Mouse (Mus musculus) thymus, adult 2 months (tissue): ENCODE results near the gene Hsd17b13. TPM values are rescaled to one million over a fixed set of nuclear protein-coding genes. Genes with fewer than 3 reads are reported as not detected.

ENCODE experiments used
- DNase-seq: peaks from one replicate; pipeline ENCODE4 v3.0.0; 2021
- H3K27ac ChIP-seq: fragments of 200-500 bp; 2 replicates; pipeline ENCODE4 v1.5.1; 2012; ENCODE audit warnings: low read length, control low read depth; ENCODE audit not compliant: control insufficient read depth, insufficient read depth
- H3K27me3 ChIP-seq: fragments of 200-500 bp; 2 replicates; pipeline ENCODE4 v1.6.1; 2012; ENCODE audit warnings: mild to moderate bottlenecking, low read length, moderate library complexity, mixed read lengths; ENCODE audit not compliant: control insufficient read depth, insufficient read depth
- H3K36me3 ChIP-seq: fragments of 200-500 bp; 2 replicates; pipeline ENCODE4 v1.6.1; 2012; ENCODE audit warnings: mild to moderate bottlenecking, low read length, moderate library complexity; ENCODE audit not compliant: control insufficient read depth, insufficient read depth
- H3K4me1 ChIP-seq: fragments of 200-500 bp; replicated peaks from 2 replicates; pipeline ENCODE4 v1.6.1; 2012; ENCODE audit warnings: low read length; ENCODE audit not compliant: control insufficient read depth, insufficient read depth
- H3K4me3 ChIP-seq: fragments of 200-500 bp; 2 replicates; pipeline ENCODE4 v1.5.1; 2012; ENCODE audit warnings: mild to moderate bottlenecking, low read length, control low read depth, moderate library complexity; ENCODE audit not compliant: control insufficient read depth, insufficient read depth
- CTCF ChIP-seq: fragments of 200-500 bp; IDR thresholded peaks from 2 replicates; pipeline ENCODE4 v1.5.1; 2012; ENCODE audit warnings: mild to moderate bottlenecking, control low read depth, low read length, moderate library complexity, borderline replicate concordance; ENCODE audit not compliant: control insufficient read depth, poor library complexity, insufficient read depth; ENCODE audit errors: extremely low read depth
- POLR2A ChIP-seq: fragments of 200-500 bp; IDR thresholded peaks from 2 replicates; pipeline ENCODE4 v1.6.1; 2012; ENCODE audit warnings: mild to moderate bottlenecking, low read length, control low read depth, moderate library complexity; ENCODE audit not compliant: control insufficient read depth, poor library complexity, insufficient read depth; ENCODE audit errors: extremely low read depth
- WGBS: fragments of 180-500 bp; shearing (Covaris S2); methylation state at CpG from one replicate; pipeline ENCODE4 v1.1.7; 2018; 5-methylcytosine and 5-hydroxymethylcytosine counted together
- polyA plus RNA-seq: library from polyadenylated mRNA; depleted of rRNA; stranded (reverse); fragments of >200 nt; gene quantifications from 2 replicates; pipeline ENCODE4 v1.2.3, GENCODE M21; 2012

The Hsd17b13 gene
- polyA plus RNA-seq, 1 experiment = not detected

DNA sequence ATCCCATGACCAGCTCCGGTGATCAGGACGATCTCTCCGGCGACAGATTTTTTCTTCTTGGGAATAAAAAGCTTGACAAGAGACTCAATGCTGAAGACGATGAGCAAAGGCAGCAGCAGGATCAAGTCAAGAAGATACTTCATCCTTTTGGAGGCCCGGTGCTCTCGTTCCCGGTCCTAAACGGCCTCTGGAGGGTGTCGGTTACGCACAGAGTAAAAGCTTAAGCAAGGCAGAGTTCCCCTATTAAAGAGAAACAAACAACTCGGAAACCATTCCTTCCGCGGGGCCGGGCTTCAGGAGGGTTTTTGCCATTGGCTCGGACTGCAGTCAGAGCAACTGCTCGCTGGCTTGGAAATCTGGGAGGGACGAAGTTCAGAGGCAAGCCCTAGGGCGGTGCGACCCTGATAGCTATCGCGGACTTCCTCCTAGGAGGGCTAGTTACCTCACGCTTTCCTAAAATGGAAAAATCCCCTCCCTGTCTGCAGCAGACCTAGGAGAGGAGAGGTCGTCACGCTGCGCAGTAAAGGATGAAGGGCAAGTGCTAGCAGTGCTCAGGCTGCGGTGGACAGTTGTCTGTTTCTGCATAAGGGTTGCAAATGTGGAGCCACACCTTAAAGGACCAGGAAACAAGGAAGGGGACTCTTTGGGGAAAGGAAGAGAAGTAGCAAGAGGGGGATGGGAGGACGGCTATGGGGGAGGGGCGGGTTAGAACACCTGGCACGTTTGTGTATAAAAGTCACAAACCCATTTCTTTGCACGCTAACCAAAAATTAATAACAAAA, 44.6 kb upstream of the Hsd17b13 start, which contains the start of gene Hsd17b11:
Gene Hsd17b11 (minus strand): TSS at position 323 of the 782 bp plus-strand sequence.
- peak within 1 kb of the TSS; percentile 81 for H3K27ac ChIP-seq
- peak within 1 kb of the TSS; percentile 94 for H3K4me3 ChIP-seq
- WGBS = under 1% methylated on average over 31 of the region's 31 CpGs
- peaks cover 37% of the 10 kb centered on the region for H3K4me1 ChIP-seq
- peak; percentile 57 for DNase-seq
- H3K27me3 ChIP-seq = no peaks in the 10 kb centered on the region
- H3K36me3 ChIP-seq = no peaks in the 10 kb centered on the region
- TF ChIP-seq POLR2A (no peak; the same call in 1 of the 2 replicates), CTCF (no peak)

DNA sequence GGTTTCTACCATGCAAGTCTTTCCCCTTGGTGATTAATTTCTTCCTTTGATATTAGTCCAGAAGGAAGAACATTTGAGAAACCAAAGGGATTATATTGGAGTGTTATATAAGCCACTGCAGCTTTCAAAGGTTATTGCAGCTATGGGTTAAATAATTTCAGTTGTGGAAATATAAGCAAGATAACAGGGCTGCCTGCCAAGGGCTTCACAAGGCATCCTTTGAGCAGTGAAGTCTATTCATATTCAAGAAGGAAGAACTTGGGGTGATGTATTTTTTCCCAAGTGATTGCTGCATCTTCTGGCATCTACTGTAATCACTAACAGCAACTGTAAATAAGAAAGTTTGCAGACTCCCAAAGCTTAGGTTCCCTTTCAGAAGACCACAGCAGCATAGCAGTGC, 34.2 kb upstream of the Hsd17b13 start:
- TF ChIP-seq POLR2A = no peak
- no peak for TF ChIP-seq CTCF
- DNase-seq = no peak
- no peaks in the 10 kb centered on the region for H3K27me3 ChIP-seq
- H3K27ac ChIP-seq = no peak overlapping the region
- H3K4me1 ChIP-seq = peaks cover 9% of the 10 kb centered on the region
- no peak overlapping the region for H3K4me3 ChIP-seq
- peaks cover 5% of the 10 kb centered on the region; the same call in 1 of the 2 replicates for H3K36me3 ChIP-seq

DNA sequence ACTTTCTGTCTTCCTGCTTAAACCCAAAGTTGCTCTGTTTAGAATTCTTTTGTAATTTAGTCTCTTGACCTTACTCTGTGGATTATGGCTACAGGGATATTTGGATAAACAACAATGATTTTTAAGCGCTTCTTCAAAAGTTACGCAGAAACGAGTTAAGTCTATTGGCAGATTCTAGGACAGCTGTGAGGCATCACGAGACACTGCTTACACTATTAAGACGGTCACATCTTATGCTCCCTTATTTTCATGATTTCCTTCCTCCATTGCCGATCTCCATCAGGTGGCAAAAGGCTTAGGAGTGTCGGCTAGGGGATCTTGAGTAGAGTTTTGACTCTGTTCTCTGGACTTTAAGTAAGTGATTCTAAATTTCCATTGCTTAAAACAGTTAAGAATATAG, 33.1 kb upstream of the Hsd17b13 start:
- H3K36me3 ChIP-seq = peaks cover 5% of the 10 kb centered on the region; the same call in 1 of the 2 replicates
- TF ChIP-seq CTCF = no peak
- TF ChIP-seq POLR2A = no peak
- peaks cover 10% of the 10 kb centered on the region for H3K4me1 ChIP-seq
- no peaks in the 10 kb centered on the region for H3K27me3 ChIP-seq
- no peak overlapping the region for H3K27ac ChIP-seq
- no peak for DNase-seq
- 99% methylated on average over 7 of the region's 7 CpGs for WGBS
- no peak overlapping the region for H3K4me3 ChIP-seq

DNA sequence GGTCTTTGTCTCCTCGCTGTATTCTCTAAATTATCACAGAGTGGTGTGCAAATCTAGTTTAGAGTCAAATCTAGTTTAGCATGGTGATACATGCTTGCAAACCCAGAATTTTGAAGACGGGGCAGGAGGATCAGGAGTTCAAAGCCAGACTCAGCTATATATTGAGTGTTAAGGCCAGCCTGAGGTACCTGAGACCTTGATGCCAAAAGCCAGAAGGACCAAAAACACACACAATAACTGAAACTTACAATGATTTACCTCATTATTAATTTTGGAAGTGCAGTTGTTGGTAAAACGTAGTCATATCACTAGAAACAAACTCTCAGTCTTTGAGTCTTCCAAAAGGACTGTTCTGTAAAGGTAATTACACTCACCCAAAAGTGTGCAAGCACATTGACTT, 32.2 kb upstream of the Hsd17b13 start:
- Histone ChIP-seq H3K27me3 (no peaks in the 10 kb centered on the region), H3K36me3 (peaks cover 5% of the 10 kb centered on the region; the same call in 1 of the 2 replicates), H3K27ac (no peak overlapping the region), H3K4me3 (no peak overlapping the region), H3K4me1 (peaks cover 10% of the 10 kb centered on the region)
- no peak for TF ChIP-seq CTCF
- no peak for TF ChIP-seq POLR2A
- WGBS = 98% methylated on average over 3 of the region's 3 CpGs
- DNase-seq = no peak

DNA sequence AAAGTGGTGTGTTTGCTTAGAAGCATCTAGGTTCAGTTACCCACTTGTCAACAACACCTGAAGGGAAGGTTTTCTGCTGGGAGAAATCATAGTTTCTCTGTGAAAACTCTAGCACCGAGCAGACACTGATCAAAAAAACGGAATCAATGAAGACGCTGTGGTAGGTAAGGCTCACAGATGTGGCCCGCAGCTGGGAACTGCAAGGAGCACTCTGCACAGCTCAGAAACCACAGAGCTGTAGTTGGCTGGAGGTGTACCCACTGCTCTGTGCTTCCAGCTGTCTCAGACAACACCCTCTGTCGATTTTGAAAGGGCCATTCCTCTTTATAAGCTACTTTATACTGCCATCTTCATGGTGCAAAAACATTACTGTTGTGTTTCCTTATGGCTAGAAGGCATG, 30.6 kb upstream of the Hsd17b13 start:
- peaks cover 13% of the 10 kb centered on the region for H3K36me3 ChIP-seq
- no peak overlapping the region for H3K27ac ChIP-seq
- H3K4me3 ChIP-seq = no peak overlapping the region
- TF ChIP-seq CTCF (no peak), POLR2A (no peak)
- peaks cover 10% of the 10 kb centered on the region for H3K4me1 ChIP-seq
- DNase-seq = peak; percentile 70
- no peaks in the 10 kb centered on the region for H3K27me3 ChIP-seq
- WGBS = 5% methylated on average over 5 of the region's 5 CpGs

GRCm38 (mm10) chr5:104006811-104007210, 29.6 kb upstream of the Hsd17b13 start:
- no peak for DNase-seq
- H3K27ac ChIP-seq = no peak overlapping the region; the same call in 1 of the 2 replicates
- H3K36me3 ChIP-seq = peaks cover 13% of the 10 kb centered on the region
- 74% methylated on average over 3 of the region's 3 CpGs for WGBS
- no peaks in the 10 kb centered on the region for H3K27me3 ChIP-seq
- no peak overlapping the region for H3K4me3 ChIP-seq
- TF ChIP-seq POLR2A = no peak
- no peak for TF ChIP-seq CTCF
- peaks cover 10% of the 10 kb centered on the region for H3K4me1 ChIP-seq

DNA sequence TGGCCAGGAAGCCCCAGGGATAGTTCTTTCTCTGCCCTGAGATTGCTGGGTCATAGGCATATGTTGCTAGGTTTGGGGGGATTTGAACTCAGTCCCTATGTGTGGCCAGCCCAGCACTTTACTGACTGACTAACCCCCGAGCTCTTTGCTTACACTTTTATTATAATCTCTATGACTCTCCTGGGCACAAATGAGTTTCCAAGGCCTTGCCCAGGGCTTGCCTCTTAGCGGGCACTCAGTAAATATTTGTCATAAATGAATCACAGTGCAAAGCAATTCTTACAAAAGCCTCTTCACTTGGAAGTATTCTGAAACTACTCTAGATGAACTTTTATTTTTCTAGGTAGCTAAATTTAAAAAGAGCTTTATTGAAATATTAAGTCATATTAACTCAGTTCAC, 26.7 kb upstream of the Hsd17b13 start:
- 95% methylated on average over 2 of the region's 2 CpGs for WGBS
- Histone ChIP-seq H3K4me3 (no peak overlapping the region), H3K36me3 (peaks cover 8% of the 10 kb centered on the region), H3K4me1 (peaks cover 10% of the 10 kb centered on the region), H3K27me3 (no peaks in the 10 kb centered on the region), H3K27ac (no peak overlapping the region; the same call in 1 of the 2 replicates)
- no peak for TF ChIP-seq POLR2A
- no peak for TF ChIP-seq CTCF
- no peak for DNase-seq
